ENCODE assay signal across 21 mouse cellular contexts in genomic region chr4:35571541-35572447, GRCm38 (mm10).
DNase-seq lines count a peak whose midpoint lies in the region; ATAC-seq and TF ChIP-seq lines count a peak whose summit lies in the region.
"Had no signal": no experiment of that assay in that cellular context is flagged by ENCODE, and none has a peak within 500 bp of the region (broad histone marks: within the 10 kb centered on the region; RNA-seq: fewer than 3 reads in every experiment).

No protein-coding gene starts in this region.

- no peaks in the 10 kb centered on the region for H3K27me3 ChIP-seq in forebrain, embryonic 14.5 days (replicated peaks; ENCODE audit: control insufficient read depth, insufficient read depth, low read length)
- no peaks in the 10 kb centered on the region for H3K27me3 ChIP-seq in forebrain, embryonic 10.5 days (ENCODE audit: poor library complexity, severe bottlenecking)
- H3K27me3 ChIP-seq in midbrain, embryonic 10.5 days (ENCODE audit: low read depth, poor library complexity, severe bottlenecking): no peaks in the 10 kb centered on the region
- no peaks in the 10 kb centered on the region for H3K27me3 ChIP-seq in midbrain, postnatal 0 days (ENCODE audit: insufficient read depth, low read length)
- no peaks in the 10 kb centered on the region for H3K27me3 ChIP-seq in forebrain, embryonic 16.5 days (replicated peaks; ENCODE audit: control insufficient read depth, insufficient read depth, low read length)
- H3K27me3 ChIP-seq: liver, embryonic 12.5 days had no signal

- intact Hi-C loops in gastrocnemius, adult 2 months (cut with DNase I): no loop called here

- peak; percentile 2 for DNase-seq in forebrain, embryonic 14.5 days (ENCODE audit: low spot score)
- no peak for DNase-seq in forebrain, embryonic 10.5 days (ENCODE audit: extremely low spot score, low spot score)
- peak; percentile 24 for DNase-seq in midbrain, embryonic 10.5 days (ENCODE audit: low spot score)
- DNase-seq in midbrain, postnatal 0 days (ENCODE audit: low spot score): no peak
- no peak for DNase-seq in adrenal gland, adult (ENCODE audit: inconsistent age in 2 of 2, low spot score in 1 of 2)
- DNase-seq in gastrocnemius, adult 2 months: no peak
- DNase-seq in right cerebral cortex, postnatal 25 days: no peak
- DNase-seq: adrenal gland, postnatal 14 days; cerebellum, adult 9-11 months; heart, adult 2 months; heart, postnatal 10 days; kidney, postnatal 36 days; layer of hippocampus, postnatal 36 days; thymus, postnatal 14 days had no signal

- no peak for TF ChIP-seq CTCF in midbrain, postnatal 0 days (IDR thresholded peaks at IDR 0.05)
- no peak for TF ChIP-seq CTCF in gastrocnemius, adult 2 months (IDR thresholded peaks at IDR 0.05)

- no peaks in the 10 kb centered on the region for H3K9me3 ChIP-seq in forebrain, embryonic 14.5 days (replicated peaks; ENCODE audit: control insufficient read depth, low read length)
- H3K9me3 ChIP-seq in forebrain, embryonic 10.5 days: no peaks in the 10 kb centered on the region
- H3K9me3 ChIP-seq in midbrain, embryonic 10.5 days (replicated peaks): no peaks in the 10 kb centered on the region
- H3K9me3 ChIP-seq in midbrain, postnatal 0 days (ENCODE audit: low read length): no peaks in the 10 kb centered on the region
- no peaks in the 10 kb centered on the region for H3K9me3 ChIP-seq in forebrain, embryonic 16.5 days (ENCODE audit: control insufficient read depth, low read length)
- H3K9me3 ChIP-seq: embryonic facial prominence, embryonic 10.5 days; limb, embryonic 10.5 days; liver, embryonic 12.5 days had no signal

- no peak overlapping the region for H3K27ac ChIP-seq in forebrain, embryonic 14.5 days (ENCODE audit: low read depth, low read length)
- no peak overlapping the region for H3K27ac ChIP-seq in forebrain, embryonic 10.5 days
- peak overlapping the region; percentile 57 for H3K27ac ChIP-seq in midbrain, embryonic 10.5 days (replicated peaks)
- no peak overlapping the region for H3K27ac ChIP-seq in midbrain, postnatal 0 days (ENCODE audit: low read depth, low read length)
- H3K27ac ChIP-seq in forebrain, embryonic 16.5 days (ENCODE audit: low read length): no peak overlapping the region
- no peak overlapping the region for H3K27ac ChIP-seq in gastrocnemius, adult 2 months
- H3K27ac ChIP-seq: embryonic facial prominence, embryonic 10.5 days; heart, adult 2 months; limb, embryonic 10.5 days; liver, embryonic 12.5 days; stomach, postnatal 0 days had no signal

- ATAC-seq in forebrain, embryonic 14.5 days: no peak
- ATAC-seq in midbrain, postnatal 0 days (ENCODE audit: low FRiP score): no peak
- no peak for ATAC-seq in forebrain, embryonic 16.5 days
- ATAC-seq: inflammation-experienced regulatory T-cells, adult 6 months; liver, embryonic 12.5 days had no signal

- no peaks in the 10 kb centered on the region for H3K4me1 ChIP-seq in forebrain, embryonic 14.5 days (ENCODE audit: control insufficient read depth, insufficient read depth, low read length)
- peaks cover 17% of the 10 kb centered on the region for H3K4me1 ChIP-seq in forebrain, embryonic 10.5 days
- H3K4me1 ChIP-seq in midbrain, embryonic 10.5 days: peaks cover 14% of the 10 kb centered on the region
- H3K4me1 ChIP-seq in midbrain, postnatal 0 days (ENCODE audit: insufficient read depth, low read length): no peaks in the 10 kb centered on the region
- 0 out of 2 replicates have a peak, but pooled peaks cover 2% of the 10 kb centered on the region for H3K4me1 ChIP-seq in forebrain, embryonic 16.5 days (replicated peaks; ENCODE audit: control insufficient read depth, insufficient read depth, low read length)
- H3K4me1 ChIP-seq: limb, embryonic 10.5 days; liver, embryonic 12.5 days had no signal

- no peak overlapping the region for H3K4me3 ChIP-seq in forebrain, embryonic 14.5 days (ENCODE audit: low read depth, low read length)
- no peak overlapping the region for H3K4me3 ChIP-seq in forebrain, embryonic 10.5 days
- no peak overlapping the region for H3K4me3 ChIP-seq in midbrain, embryonic 10.5 days
- no peak overlapping the region for H3K4me3 ChIP-seq in midbrain, postnatal 0 days (ENCODE audit: low read depth, low read length)
- H3K4me3 ChIP-seq in forebrain, embryonic 16.5 days (replicated peaks; ENCODE audit: low read length): no peak overlapping the region
- no peak overlapping the region for H3K4me3 ChIP-seq in gastrocnemius, adult 2 months
- H3K4me3 ChIP-seq: embryonic facial prominence, embryonic 10.5 days; erythroblast, embryonic 14.5 days; heart, adult 2 months; limb, embryonic 10.5 days; liver, embryonic 12.5 days had no signal

- no peaks in the 10 kb centered on the region for H3K36me3 ChIP-seq in forebrain, embryonic 14.5 days (ENCODE audit: control insufficient read depth, insufficient read depth, low read length)
- no peaks in the 10 kb centered on the region for H3K36me3 ChIP-seq in forebrain, embryonic 10.5 days (replicated peaks)
- no peaks in the 10 kb centered on the region for H3K36me3 ChIP-seq in midbrain, embryonic 10.5 days
- no peaks in the 10 kb centered on the region for H3K36me3 ChIP-seq in midbrain, postnatal 0 days (ENCODE audit: insufficient read depth, low read length)
- H3K36me3 ChIP-seq in forebrain, embryonic 16.5 days (ENCODE audit: control insufficient read depth, insufficient read depth): no peaks in the 10 kb centered on the region
- H3K36me3 ChIP-seq: embryonic facial prominence, embryonic 10.5 days; limb, embryonic 10.5 days; liver, embryonic 12.5 days had no signal

- WGBS in forebrain, embryonic 14.5 days: 46% methylated on average over 9 of the region's 9 CpGs
- WGBS in forebrain, embryonic 10.5 days: 67% methylated on average over 9 of the region's 9 CpGs
- WGBS in midbrain, embryonic 10.5 days: 52% methylated on average over 9 of the region's 9 CpGs
- WGBS in midbrain, postnatal 0 days: 41% methylated on average over 9 of the region's 9 CpGs
- 37% methylated on average over 9 of the region's 9 CpGs for WGBS in forebrain, embryonic 16.5 days

- H3K9ac ChIP-seq in forebrain, embryonic 14.5 days (ENCODE audit: low read length): no peak overlapping the region
- no peak overlapping the region for H3K9ac ChIP-seq in midbrain, postnatal 0 days (replicated peaks; ENCODE audit: low read length, poor library complexity, severe bottlenecking)
- H3K9ac ChIP-seq in forebrain, embryonic 16.5 days (replicated peaks; ENCODE audit: low read depth, low read length): no peak overlapping the region
- H3K9ac ChIP-seq: liver, embryonic 12.5 days had no signal

- H3K4me2 ChIP-seq in forebrain, embryonic 14.5 days (ENCODE audit: low read length): no peak overlapping the region
- no peak overlapping the region for H3K4me2 ChIP-seq in midbrain, postnatal 0 days (ENCODE audit: low read depth, low read length, poor library complexity, severe bottlenecking)
- peak overlapping the region; percentile 15; the same call in 1 of the 2 replicates for H3K4me2 ChIP-seq in forebrain, embryonic 16.5 days (ENCODE audit: low read length)
- H3K4me2 ChIP-seq: liver, embryonic 12.5 days had no signal

Comparison
In these comparisons a context has a peak if more than half of its experiments do, and no peak if none do; other contexts are left out.
1. DNase-seq: peak in forebrain, embryonic 14.5 days (single experiment) and midbrain, embryonic 10.5 days (single experiment); none in forebrain, embryonic 10.5 days (single experiment), midbrain, postnatal 0 days (single experiment), adrenal gland, adult (0 of 2), gastrocnemius, adult 2 months (single experiment) and right cerebral cortex, postnatal 25 days (single experiment).